Mouse (Mus musculus): ENCODE data around the gene Cops9. TPM values are rescaled to one million over a fixed set of nuclear protein-coding genes. Genes with fewer than 3 reads are reported as not detected.

Cops9 gene
- polyA plus RNA-seq, 1 experiment from 2014 or later: 389 TPM

GRCm38 (mm10) chr1:92667106-92667505 lies 25.3 kb upstream of the Cops9 start:
- Histone ChIP-seq H3K4me1 (no peaks in the 10 kb centered on the region), H3K36me3 (no peaks in the 10 kb centered on the region), H3K27me3 (no peaks in the 10 kb centered on the region), H3K9me3 (no peaks in the 10 kb centered on the region), H3K4me3 (no peak overlapping the region), H3K9ac (replicated peaks) (no peak overlapping the region), H3K4me2 (replicated peaks) (no peak overlapping the region), H3K27ac (replicated peaks) (no peak overlapping the region)
- ATAC-seq (ENCODE audit: low FRiP score, low read depth): no peak
- WGBS: 88% methylated on average over 6 of the region's 6 CpGs

- Histone ChIP-seq H3K27ac (replicated peaks) (no peak overlapping the region), H3K36me3 (no peaks in the 10 kb centered on the region), H3K4me2 (replicated peaks) (no peak overlapping the region), H3K27me3 (no peaks in the 10 kb centered on the region; the same call in 1 of the 2 replicates), H3K9ac (replicated peaks) (no peak overlapping the region), H3K4me1 (no peaks in the 10 kb centered on the region), H3K4me3 (no peak overlapping the region), H3K9me3 (no peaks in the 10 kb centered on the region)
- ATAC-seq (ENCODE audit: low FRiP score, low read depth): no peak
- WGBS: 74% methylated on average over 5 of the region's 5 CpGs
These were observed 17.6 kb upstream of the Cops9 start for GRCm38 (mm10) chr1:92659392-92659791.

GRCm38 (mm10) chr1:92657025-92657820 lies 15.4 kb upstream of the Cops9 start:
- H3K4me1 ChIP-seq: no peaks in the 10 kb centered on the region
- H3K4me2 ChIP-seq (replicated peaks): no peak overlapping the region
- no peaks in the 10 kb centered on the region for H3K36me3 ChIP-seq
- no peak for ATAC-seq (ENCODE audit: low FRiP score, low read depth)
- H3K9ac ChIP-seq (replicated peaks): no peak overlapping the region
- no peaks in the 10 kb centered on the region; the same call in 1 of the 2 replicates for H3K27me3 ChIP-seq
- no peaks in the 10 kb centered on the region for H3K9me3 ChIP-seq
- 86% methylated on average over 11 of the region's 11 CpGs for WGBS
- H3K27ac ChIP-seq (replicated peaks): no peak overlapping the region
- H3K4me3 ChIP-seq: no peak overlapping the region

DNA sequence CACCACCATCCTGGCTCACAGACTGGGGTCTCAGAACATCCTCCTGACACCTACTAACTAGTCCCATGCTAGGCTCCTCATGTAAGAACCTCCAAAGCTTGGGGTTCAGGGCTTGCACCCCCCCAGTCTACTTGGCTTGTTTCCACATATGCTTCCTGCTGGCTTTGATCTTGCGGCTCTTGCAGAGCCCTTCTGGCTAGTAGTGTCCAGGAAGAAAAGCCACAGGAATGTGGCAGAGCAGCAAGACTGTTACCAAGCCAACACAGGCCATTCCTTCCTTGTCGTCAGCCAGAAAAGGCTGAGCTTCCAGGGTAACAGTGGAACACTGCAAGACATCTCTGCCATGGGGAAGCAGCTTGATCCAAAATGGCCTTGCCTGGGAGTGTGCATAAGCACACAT lies 12.9 kb upstream of the Cops9 start:
- H3K36me3 ChIP-seq: no peaks in the 10 kb centered on the region
- no peak overlapping the region for H3K4me2 ChIP-seq (replicated peaks)
- H3K4me1 ChIP-seq: no peaks in the 10 kb centered on the region
- H3K9me3 ChIP-seq: no peaks in the 10 kb centered on the region
- ATAC-seq (ENCODE audit: low FRiP score, low read depth): no peak
- H3K9ac ChIP-seq (replicated peaks): no peak overlapping the region
- no peaks in the 10 kb centered on the region; the same call in 1 of the 2 replicates for H3K27me3 ChIP-seq
- H3K4me3 ChIP-seq: no peak overlapping the region
- H3K27ac ChIP-seq (replicated peaks): no peak overlapping the region
- WGBS: 72% methylated on average over 2 of the region's 2 CpGs

GRCm38 (mm10) chr1:92653179-92653578 lies 11.4 kb upstream of the Cops9 start:
- Histone ChIP-seq H3K9ac (replicated peaks) (no peak overlapping the region), H3K4me1 (no peaks in the 10 kb centered on the region), H3K27ac (replicated peaks) (no peak overlapping the region), H3K36me3 (no peaks in the 10 kb centered on the region), H3K4me2 (replicated peaks) (no peak overlapping the region), H3K9me3 (no peaks in the 10 kb centered on the region), H3K4me3 (no peak overlapping the region), H3K27me3 (peaks cover 2% of the 10 kb centered on the region; the same call in 1 of the 2 replicates)
- 85% methylated on average over 3 of the region's 3 CpGs for WGBS
- no peak for ATAC-seq (ENCODE audit: low FRiP score, low read depth)

- 64% methylated on average over 3 of the region's 3 CpGs for WGBS
- ATAC-seq (ENCODE audit: low FRiP score, low read depth): no peak
- H3K9ac ChIP-seq (replicated peaks): no peak overlapping the region
These were observed 9.7 kb upstream of the Cops9 start for GRCm38 (mm10) chr1:92651467-92651866.

GRCm38 (mm10) chr1:92648673-92649072 lies 6.9 kb upstream of the Cops9 start, which contains the start of gene Otos:
Otos (minus strand) TSS chr1:92648841.
- no peaks in the 10 kb centered on the region for H3K9me3 ChIP-seq
- H3K4me3 ChIP-seq: no peak within 1 kb of the TSS
- H3K27ac ChIP-seq (replicated peaks): no peak within 1 kb of the TSS
- no peak within 1 kb of the TSS for H3K9ac ChIP-seq (replicated peaks)
- WGBS: 28% methylated on average over 8 of the region's 8 CpGs
- ATAC-seq (ENCODE audit: low FRiP score, low read depth): peak; percentile 59
- no peaks in the 10 kb centered on the region for H3K36me3 ChIP-seq
- H3K27me3 ChIP-seq: peaks cover 17% of the 10 kb centered on the region; the same call in 1 of the 2 replicates
- no peaks in the 10 kb centered on the region for H3K4me1 ChIP-seq
- no peak within 1 kb of the TSS for H3K4me2 ChIP-seq (replicated peaks)

More at GRCm38 (mm10) chr1:92651467-92651866, 9.7 kb upstream of the Cops9 start:
- Histone ChIP-seq H3K36me3 (no peaks in the 10 kb centered on the region), H3K4me1 (no peaks in the 10 kb centered on the region), H3K9me3 (no peaks in the 10 kb centered on the region), H3K4me2 (replicated peaks) (no peak overlapping the region), H3K27ac (replicated peaks) (no peak overlapping the region), H3K27me3 (peaks cover 5% of the 10 kb centered on the region; the same call in 1 of the 2 replicates), H3K4me3 (no peak overlapping the region)

DNA sequence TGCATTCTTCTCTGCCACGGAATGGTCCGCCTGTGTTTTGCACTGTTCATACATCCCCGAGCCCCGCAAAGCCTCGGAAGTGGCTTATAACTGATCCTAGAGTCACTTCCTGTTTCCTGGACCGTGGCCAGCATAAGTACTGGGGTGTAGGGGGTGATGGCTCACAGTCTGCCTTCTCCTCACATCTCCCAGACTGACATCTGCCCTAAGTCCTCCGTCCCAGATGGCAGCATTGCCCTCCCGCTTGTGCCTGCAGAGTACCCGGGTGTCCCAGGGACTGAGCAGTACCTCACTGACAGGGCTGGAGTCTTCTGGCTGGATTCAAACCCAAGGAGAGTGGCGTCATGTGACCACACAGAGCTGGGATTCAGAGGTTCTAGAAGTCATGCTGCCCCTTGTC lies 6.4 kb upstream of the Cops9 start:
- no peak overlapping the region for H3K4me2 ChIP-seq (replicated peaks)
- ATAC-seq (ENCODE audit: low FRiP score, low read depth): 0 out of 2 replicates have a peak, but pooled peaks have one; percentile 3

DNA sequence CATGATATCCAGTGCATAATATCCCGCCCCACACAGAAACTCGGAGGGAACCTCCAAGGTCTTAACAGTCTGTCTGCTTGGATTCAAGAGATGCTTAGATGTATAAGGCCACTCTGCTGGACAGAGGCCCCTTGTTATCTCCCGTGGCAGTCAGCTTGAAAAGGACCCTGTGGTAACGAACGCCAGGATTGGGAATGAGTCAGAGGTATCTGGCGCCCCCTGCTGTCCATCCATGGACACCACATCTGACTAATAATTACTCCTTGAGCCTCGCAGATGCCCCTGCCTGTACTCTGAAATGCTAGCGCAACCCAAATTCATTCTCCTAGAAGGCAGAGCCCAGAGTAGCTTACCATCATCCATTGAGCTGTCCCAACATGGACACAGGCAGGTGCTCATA lies 6.0 kb upstream of the Cops9 start:
- Histone ChIP-seq H3K4me1 (no peaks in the 10 kb centered on the region), H3K4me2 (replicated peaks) (no peak overlapping the region), H3K27me3 (peaks cover 17% of the 10 kb centered on the region; the same call in 1 of the 2 replicates), H3K27ac (replicated peaks) (no peak overlapping the region), H3K4me3 (no peak overlapping the region), H3K9ac (replicated peaks) (no peak overlapping the region), H3K9me3 (no peaks in the 10 kb centered on the region), H3K36me3 (no peaks in the 10 kb centered on the region)
- 4% methylated on average over 8 of the region's 8 CpGs for WGBS
- ATAC-seq (ENCODE audit: low FRiP score, low read depth): peak; percentile 67

More for the DNA sequence above, 6.4 kb upstream of the Cops9 start:
- 56% methylated on average over 10 of the region's 10 CpGs for WGBS
- Histone ChIP-seq H3K36me3 (no peaks in the 10 kb centered on the region), H3K9me3 (no peaks in the 10 kb centered on the region), H3K27me3 (peaks cover 17% of the 10 kb centered on the region; the same call in 1 of the 2 replicates), H3K9ac (replicated peaks) (no peak overlapping the region), H3K4me3 (no peak overlapping the region), H3K27ac (replicated peaks) (no peak overlapping the region), H3K4me1 (no peaks in the 10 kb centered on the region)

DNA sequence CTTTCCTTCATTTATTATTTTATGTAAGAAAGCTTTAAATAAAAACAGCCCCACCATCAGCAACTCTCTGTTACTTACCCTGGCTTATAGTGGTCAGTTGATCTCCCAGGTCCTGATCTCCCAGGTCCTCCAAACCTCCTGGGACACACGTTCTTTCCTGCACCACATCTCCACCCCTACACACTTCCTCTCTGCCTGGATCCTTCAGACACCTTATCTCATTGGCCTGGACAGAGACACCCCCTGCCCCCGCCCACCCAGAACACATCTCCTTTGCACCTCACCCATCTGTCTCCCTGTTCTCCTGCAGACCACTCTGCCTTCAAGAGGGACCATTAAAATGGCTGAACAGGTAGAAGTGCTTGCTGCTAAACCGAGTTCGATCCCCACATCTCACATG lies 5.2 kb upstream of the Cops9 start:
- no peak overlapping the region for H3K4me2 ChIP-seq (replicated peaks)
- peaks cover 5% of the 10 kb centered on the region for H3K4me1 ChIP-seq
- no peak overlapping the region for H3K4me3 ChIP-seq
- H3K36me3 ChIP-seq: no peaks in the 10 kb centered on the region
- 78% methylated on average over 4 of the region's 4 CpGs for WGBS
- no peak overlapping the region for H3K9ac ChIP-seq (replicated peaks)
- H3K27ac ChIP-seq (replicated peaks): no peak overlapping the region
- H3K27me3 ChIP-seq: peaks cover 17% of the 10 kb centered on the region; the same call in 1 of the 2 replicates
- no peaks in the 10 kb centered on the region for H3K9me3 ChIP-seq
- ATAC-seq (ENCODE audit: low FRiP score, low read depth): no peak

DNA sequence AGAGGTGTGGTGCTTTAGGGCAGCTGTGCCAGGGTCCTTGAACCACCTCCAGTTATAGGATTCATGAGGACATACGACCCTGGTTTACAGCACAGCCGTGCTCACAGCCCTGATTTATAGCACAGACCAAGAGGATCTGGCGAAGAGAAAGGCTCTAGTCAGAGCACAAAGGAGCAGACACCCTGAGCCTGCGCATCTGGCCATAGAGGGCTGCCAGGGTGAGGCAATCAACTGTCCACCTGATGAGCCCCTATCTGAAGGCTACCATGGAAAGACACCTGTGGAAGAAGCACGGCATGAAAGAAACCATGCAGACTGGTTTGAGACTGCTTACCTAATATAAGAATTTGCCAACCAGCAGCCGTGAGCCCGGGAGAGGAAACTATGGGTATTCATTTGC lies 4.8 kb upstream of the Cops9 start:
- Histone ChIP-seq H3K9ac (replicated peaks) (no peak overlapping the region), H3K9me3 (no peaks in the 10 kb centered on the region), H3K4me3 (no peak overlapping the region), H3K36me3 (no peaks in the 10 kb centered on the region), H3K4me1 (peaks cover 6% of the 10 kb centered on the region), H3K4me2 (replicated peaks) (no peak overlapping the region), H3K27me3 (peaks cover 17% of the 10 kb centered on the region; the same call in 1 of the 2 replicates), H3K27ac (replicated peaks) (no peak overlapping the region)
- ATAC-seq (ENCODE audit: low FRiP score, low read depth): no peak
- WGBS: 84% methylated on average over 7 of the region's 7 CpGs

- ATAC-seq (ENCODE audit: low FRiP score, low read depth): no peak
- H3K27me3 ChIP-seq: peaks cover 17% of the 10 kb centered on the region; the same call in 1 of the 2 replicates
- H3K4me3 ChIP-seq: no peak overlapping the region
- H3K4me2 ChIP-seq (replicated peaks): no peak overlapping the region
- WGBS: 54% methylated on average over 2 of the region's 2 CpGs
- H3K27ac ChIP-seq (replicated peaks): no peak overlapping the region
- H3K9ac ChIP-seq (replicated peaks): no peak overlapping the region
- no peaks in the 10 kb centered on the region for H3K9me3 ChIP-seq
- H3K36me3 ChIP-seq: no peaks in the 10 kb centered on the region
- H3K4me1 ChIP-seq: peaks cover 7% of the 10 kb centered on the region
These were observed 4.3 kb upstream of the Cops9 start for GRCm38 (mm10) chr1:92646111-92646510.

All from midbrain, embryonic 12.5 days (tissue).